Mouse (Mus musculus): Measurements from ENCODE around the gene Zfp108. TPM values are rescaled to one million over a fixed set of nuclear protein-coding genes. Genes with fewer than 3 reads are reported as not detected.

Zfp108 gene
- polyA plus RNA-seq, 1 experiment = 0.38 TPM

DNA sequence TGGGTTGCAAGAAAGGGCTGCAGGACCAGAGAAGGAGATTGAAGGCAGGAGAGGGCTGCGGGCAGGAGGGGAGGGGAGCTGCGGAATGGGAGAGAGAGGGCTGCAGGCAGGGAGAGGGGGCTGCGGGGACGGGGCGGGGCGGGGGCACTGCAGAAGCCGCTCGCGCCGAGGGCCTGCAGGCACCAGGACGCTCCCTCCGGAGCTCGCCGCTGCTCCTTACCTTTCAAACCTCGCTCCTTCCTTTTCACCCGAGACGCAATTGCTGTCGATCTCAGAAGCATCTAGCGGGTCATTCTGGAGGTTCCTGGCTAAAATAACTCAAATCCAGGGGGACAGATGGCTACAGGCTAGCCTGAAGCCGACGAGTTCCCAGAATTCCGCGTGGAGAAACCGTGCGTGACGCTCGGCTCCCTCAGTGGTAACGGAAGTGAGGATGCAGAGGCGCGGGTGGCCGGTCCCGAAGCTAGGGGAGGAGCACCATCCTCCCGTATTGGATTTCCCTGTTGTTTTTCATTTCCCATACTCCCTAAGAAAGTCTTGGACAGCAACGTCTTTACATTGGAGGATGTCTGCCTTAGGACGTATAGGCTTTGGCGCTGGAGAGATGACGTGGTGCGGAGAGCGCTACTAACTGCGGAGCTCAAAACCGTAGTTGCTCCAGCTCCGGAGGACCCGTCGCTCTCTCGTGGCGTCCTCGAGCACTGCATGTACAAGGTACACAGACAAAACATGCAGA lies 44.5 kb downstream of the Zfp108 start:
- H3K79me2 ChIP-seq (ENCODE audit: control insufficient read depth, insufficient read depth) = no peaks in the 10 kb centered on the region
- TF ChIP-seq POLR2A (IDR thresholded peaks at IDR 0.05; ENCODE audit: insufficient read length, low read depth) = peak; percentile 50
- no peak for TF ChIP-seq POLR2AphosphoS2 (IDR thresholded peaks at IDR 0.05; ENCODE audit: insufficient read length, low read depth)
- TF ChIP-seq MYOG (IDR thresholded peaks at IDR 0.05; ENCODE audit: control insufficient read depth in 1 of 3, insufficient read depth in 1 of 3, insufficient read length in 2 of 3, low read depth in 2 of 3) = no peak
- TF ChIP-seq TCF3 (IDR thresholded peaks at IDR 0.05; ENCODE audit: insufficient read length, low read depth) = no peak
- TF ChIP-seq E2F4 (IDR thresholded peaks at IDR 0.05; ENCODE audit: insufficient read depth) = no peak
- TF ChIP-seq TCF12 (IDR thresholded peaks at IDR 0.05; ENCODE audit: insufficient read depth, poor library complexity, severe bottlenecking) = no peak
- no peak for TF ChIP-seq USF1 (IDR thresholded peaks at IDR 0.05; ENCODE audit: low read depth)
- TF ChIP-seq SRF (IDR thresholded peaks at IDR 0.05; ENCODE audit: control insufficient read depth, insufficient read length, low read depth) = no peak
- peak overlapping the region; percentile 58 for H3K4me2 ChIP-seq (ENCODE audit: low read depth)
- peak overlapping the region; percentile 65 for H3K4me3 ChIP-seq
- H3K27me3 ChIP-seq (ENCODE audit: control insufficient read depth, insufficient read depth, insufficient read length) = no peaks in the 10 kb centered on the region
- H3ac ChIP-seq (ENCODE audit: control insufficient read depth, insufficient read length) = peak overlapping the region; percentile 74
- no peaks in the 10 kb centered on the region for H3K36me3 ChIP-seq (ENCODE audit: control insufficient read depth, insufficient read depth)

DNA sequence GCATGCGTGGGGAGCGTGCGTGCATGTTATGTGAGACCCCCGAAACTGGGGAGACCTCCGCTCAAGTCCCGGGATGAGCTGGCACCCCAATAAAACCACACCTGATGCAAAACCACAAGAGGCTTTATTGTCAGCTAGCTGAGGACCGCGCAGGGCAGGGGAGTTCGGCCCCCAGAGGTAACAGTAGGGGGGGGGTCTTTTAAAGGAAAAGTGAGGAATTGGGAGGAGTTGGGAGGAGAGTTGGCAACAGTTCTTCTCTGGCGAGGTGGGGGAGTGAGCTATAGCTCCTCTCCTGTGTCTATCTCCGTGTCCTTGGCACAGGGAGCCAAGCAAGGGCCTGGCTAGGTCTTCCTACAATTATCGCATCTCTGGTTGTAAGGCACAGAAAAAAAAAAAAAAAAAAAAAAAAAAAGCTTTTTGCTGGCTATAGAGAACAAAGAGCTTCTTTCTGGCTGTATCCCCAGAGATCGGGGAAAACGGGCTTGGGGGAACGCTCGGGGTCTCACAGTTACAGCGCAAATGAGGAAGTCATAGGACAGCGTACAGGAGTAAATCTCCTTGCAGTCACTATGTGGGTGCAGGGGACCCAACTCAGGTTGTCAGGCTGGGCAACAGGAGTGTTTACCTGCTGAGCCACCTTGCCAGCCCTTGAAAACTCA lies 45.4 kb downstream of the Zfp108 start:
- no peaks in the 10 kb centered on the region for H3K79me2 ChIP-seq (ENCODE audit: control insufficient read depth, insufficient read depth)
- no peak overlapping the region for H3ac ChIP-seq (ENCODE audit: control insufficient read depth, insufficient read length)
- H3K36me3 ChIP-seq (ENCODE audit: control insufficient read depth, insufficient read depth) = no peaks in the 10 kb centered on the region
- H3K4me2 ChIP-seq (ENCODE audit: low read depth) = peak overlapping the region; percentile 69
- H3K4me3 ChIP-seq = peak overlapping the region; percentile 65
- TF ChIP-seq SRF (IDR thresholded peaks at IDR 0.05; ENCODE audit: control insufficient read depth, insufficient read length, low read depth) (no peak), E2F4 (IDR thresholded peaks at IDR 0.05; ENCODE audit: insufficient read depth) (no peak), CEBPB (IDR thresholded peaks at IDR 0.05; ENCODE audit: insufficient read depth, poor library complexity, severe bottlenecking) (no peak), USF1 (IDR thresholded peaks at IDR 0.05; ENCODE audit: low read depth) (no peak)
- H3K27me3 ChIP-seq (ENCODE audit: control insufficient read depth, insufficient read depth, insufficient read length) = no peaks in the 10 kb centered on the region

- H3ac ChIP-seq (ENCODE audit: control insufficient read depth, insufficient read length) = no peak within 1 kb of the TSS
- no peaks in the 10 kb centered on the region for H3K79me2 ChIP-seq (ENCODE audit: control insufficient read depth, insufficient read depth)
- peak within 1 kb of the TSS; percentile 69 for H3K4me2 ChIP-seq (ENCODE audit: low read depth)
- no peak for TF ChIP-seq TCF3 (IDR thresholded peaks at IDR 0.05; ENCODE audit: insufficient read length, low read depth)
- TF ChIP-seq MAX (IDR thresholded peaks at IDR 0.05; ENCODE audit: low read depth) = no peak
- TF ChIP-seq MYOD1 (IDR thresholded peaks at IDR 0.05; ENCODE audit: control insufficient read depth in 1 of 3, insufficient read length in 2 of 3, low read depth in 2 of 3) = no peak
- no peak for TF ChIP-seq SRF (IDR thresholded peaks at IDR 0.05; ENCODE audit: control insufficient read depth, insufficient read length, low read depth)
- TF ChIP-seq TCF12 (IDR thresholded peaks at IDR 0.05; ENCODE audit: insufficient read depth, poor library complexity, severe bottlenecking) = no peak
- no peak for TF ChIP-seq USF1 (IDR thresholded peaks at IDR 0.05; ENCODE audit: low read depth)
- no peak for TF ChIP-seq REST (IDR thresholded peaks at IDR 0.05; ENCODE audit: insufficient read depth, insufficient read length)
- TF ChIP-seq MYOG (IDR thresholded peaks at IDR 0.05; ENCODE audit: control insufficient read depth in 1 of 3, insufficient read depth in 1 of 3, insufficient read length in 2 of 3, low read depth in 2 of 3) = no peak
- TF ChIP-seq E2F4 (IDR thresholded peaks at IDR 0.05; ENCODE audit: insufficient read depth) = no peak
- TF ChIP-seq CEBPB (IDR thresholded peaks at IDR 0.05; ENCODE audit: insufficient read depth, poor library complexity, severe bottlenecking) = no peak
- TF ChIP-seq POLR2A (IDR thresholded peaks at IDR 0.05; ENCODE audit: insufficient read length, low read depth) = no peak
- TF ChIP-seq POLR2AphosphoS2 (IDR thresholded peaks at IDR 0.05; ENCODE audit: insufficient read length, low read depth) = no peak
- H3K4me3 ChIP-seq = peak within 1 kb of the TSS; percentile 65
- H3K27me3 ChIP-seq (ENCODE audit: control insufficient read depth, insufficient read depth, insufficient read length) = no peaks in the 10 kb centered on the region
- no peaks in the 10 kb centered on the region for H3K36me3 ChIP-seq (ENCODE audit: control insufficient read depth, insufficient read depth)
Observed at GRCm38 (mm10) chr7:24300771-24301282, 46.2 kb downstream of the Zfp108 start, which contains the start of gene Zfp61. Zfp61 (minus strand) TSS chr7:24301232.

Other genes starting within 250 kb of the Zfp108 start
- not detected for gene Vmn1r183, start 201.5 kb upstream of the Zfp108 start, polyA plus RNA-seq (2012; fragmentation: generic; extraction: Trizol)
- 9.0 TPM for gene Zfp180, start 172.9 kb upstream of the Zfp108 start, polyA plus RNA-seq (2012; fragmentation: generic; extraction: Trizol)
- 1.2 TPM for gene Zfp112, start 142.5 kb upstream of the Zfp108 start, polyA plus RNA-seq (2012; fragmentation: generic; extraction: Trizol)
- gene Zfp235, start 120.6 kb upstream of the Zfp108 start, polyA plus RNA-seq (2012; fragmentation: generic; extraction: Trizol) = 2.0 TPM
- not detected for gene Zfp114, start 79.7 kb upstream of the Zfp108 start, polyA plus RNA-seq (2012; fragmentation: generic; extraction: Trizol)
- 0.90 TPM for gene Zfp111, start 43.4 kb upstream of the Zfp108 start, polyA plus RNA-seq (2012; fragmentation: generic; extraction: Trizol)
- gene Zfp109, start 17.2 kb upstream of the Zfp108 start, polyA plus RNA-seq (2012; fragmentation: generic; extraction: Trizol) = 0.46 TPM
- gene Zfp93, start 15.6 kb downstream of the Zfp108 start, polyA plus RNA-seq (2012; fragmentation: generic; extraction: Trizol) = 1.4 TPM
- gene Zfp61, start 46.4 kb downstream of the Zfp108 start, polyA plus RNA-seq (2012; fragmentation: generic; extraction: Trizol) = 4.3 TPM
- gene Zfp94, start 61.9 kb downstream of the Zfp108 start, polyA plus RNA-seq (2012; fragmentation: generic; extraction: Trizol) = 2.1 TPM
- gene Tescl, start 79.1 kb downstream of the Zfp108 start, polyA plus RNA-seq (2012; fragmentation: generic; extraction: Trizol) = 0.05 TPM
- not detected for gene Lypd5, start 94.4 kb downstream of the Zfp108 start, polyA plus RNA-seq (2012; fragmentation: generic; extraction: Trizol)
- 37.4 TPM for gene Kcnn4, start 115.5 kb downstream of the Zfp108 start, polyA plus RNA-seq (2012; fragmentation: generic; extraction: Trizol)
- 17.4 TPM for gene Smg9, start 144.8 kb downstream of the Zfp108 start, polyA plus RNA-seq (2012; fragmentation: generic; extraction: Trizol)
- 0.32 TPM for gene Irgc1, start 197.5 kb downstream of the Zfp108 start, polyA plus RNA-seq (2012; fragmentation: generic; extraction: Trizol)
- 32.5 TPM for gene Plaur, start 207.7 kb downstream of the Zfp108 start, polyA plus RNA-seq (2012; fragmentation: generic; extraction: Trizol)
- 54.4 TPM for gene Cadm4, start 227.2 kb downstream of the Zfp108 start, polyA plus RNA-seq (2012; fragmentation: generic; extraction: Trizol)